Mouse (Mus musculus): ENCODE results near the gene Scml4. TPM values are rescaled to one million over a fixed set of nuclear protein-coding genes. Genes with fewer than 3 reads are reported as not detected.
A peak's percentile ranks its signal among the peaks of the same experiment; 100 is the strongest.

The Scml4 gene
- polyA plus RNA-seq, 1 experiment from 2014 or later, result 0.61 TPM

DNA sequence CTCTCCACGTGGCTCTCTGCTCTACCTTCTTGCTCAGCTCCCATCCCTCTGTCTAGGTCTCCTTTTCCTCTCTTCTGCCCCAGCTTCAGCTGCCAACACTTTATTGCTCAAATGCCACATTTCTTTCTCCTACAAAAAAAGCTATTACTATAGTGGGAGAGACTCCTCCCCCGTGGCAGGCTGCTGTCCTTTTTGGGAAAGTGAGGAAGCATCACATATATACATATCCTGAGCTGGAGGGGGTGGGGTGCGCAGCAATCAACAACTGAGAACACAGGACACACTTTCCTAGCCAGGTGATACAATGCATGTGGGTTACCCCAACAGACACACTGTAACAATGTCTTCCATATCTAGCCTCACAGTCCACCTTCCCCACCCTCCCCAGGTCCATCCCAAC, 118.2 kb downstream of the Scml4 start:
- Histone ChIP-seq H3K27me3 (no peaks in the 10 kb centered on the region), H3K4me1 (no peaks in the 10 kb centered on the region), H3K9ac (no peak overlapping the region), H3K27ac (no peak overlapping the region), H3K9me3 (no peaks in the 10 kb centered on the region), H3K4me3 (no peak overlapping the region), H3K4me2 (no peak overlapping the region), H3K36me3 (no peaks in the 10 kb centered on the region)
- WGBS, result 53% methylated on average over 3 of the region's 3 CpGs
- no peak for ATAC-seq (ENCODE audit: borderline replicate concordance, extremely low read depth, low FRiP score, low TSS enrichment)

DNA sequence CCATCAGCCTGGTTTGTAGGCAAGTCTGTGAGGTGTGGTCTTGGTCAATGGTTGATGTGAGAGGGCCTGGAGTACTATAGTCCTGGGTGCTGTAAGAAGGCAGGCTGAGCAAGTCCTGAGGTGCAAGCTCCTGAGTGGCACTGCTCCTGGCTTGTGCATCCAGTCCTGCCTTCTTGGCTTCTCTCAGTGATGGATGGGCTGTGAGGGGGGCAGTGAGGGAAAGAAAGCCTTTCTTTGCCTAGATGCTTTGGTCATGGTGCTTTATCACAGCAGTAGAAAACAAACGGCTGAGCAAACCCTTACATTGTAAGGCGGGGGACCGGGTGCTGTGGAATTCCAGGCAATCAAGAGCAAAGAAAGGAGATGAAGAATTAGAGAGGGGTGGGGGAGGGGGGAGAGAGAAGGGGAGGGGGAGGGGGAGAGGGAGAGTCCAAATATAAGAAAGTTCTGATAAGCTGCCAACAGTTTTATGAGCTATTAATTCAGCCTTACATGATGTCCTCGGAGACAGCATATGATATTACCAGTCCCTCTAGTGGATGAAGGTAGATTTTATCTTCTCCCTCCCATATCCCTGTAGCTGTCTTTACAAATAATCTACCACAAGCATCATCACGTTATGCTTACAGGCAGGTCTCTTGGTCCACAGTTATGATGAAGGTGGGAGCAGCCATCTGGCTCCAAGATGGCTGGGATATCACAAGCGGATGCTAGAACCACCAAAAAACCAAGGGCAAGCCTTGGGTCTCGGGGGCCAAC, 121.0 kb downstream of the Scml4 start:
- Histone ChIP-seq H3K27ac (no peak overlapping the region), H3K27me3 (no peaks in the 10 kb centered on the region), H3K4me3 (no peak overlapping the region), H3K9ac (no peak overlapping the region), H3K4me2 (no peak overlapping the region), H3K36me3 (no peaks in the 10 kb centered on the region), H3K4me1 (no peaks in the 10 kb centered on the region), H3K9me3 (no peaks in the 10 kb centered on the region)
- ATAC-seq (ENCODE audit: borderline replicate concordance, extremely low read depth, low FRiP score, low TSS enrichment), result no peak
- 48% methylated on average over 7 of the region's 7 CpGs for WGBS

DNA sequence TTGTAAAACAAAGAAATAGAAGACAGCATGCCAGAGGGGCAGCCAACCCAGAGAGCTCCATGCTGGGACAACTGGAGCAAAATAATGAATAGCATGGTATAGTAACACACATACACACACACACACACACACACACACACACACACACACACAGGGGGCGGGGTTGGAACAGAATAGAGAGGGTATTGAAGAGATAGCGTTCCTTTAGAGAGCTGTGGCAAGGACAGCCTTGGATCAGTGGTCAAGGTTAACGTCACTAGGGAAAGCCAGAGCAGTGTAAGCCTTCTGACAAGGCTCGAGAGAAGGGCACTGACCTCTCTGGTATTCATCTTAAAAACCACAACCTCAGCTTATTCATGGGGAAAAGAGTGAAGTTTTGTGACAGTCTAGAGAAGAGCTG, 124.7 kb downstream of the Scml4 start:
- H3K27ac ChIP-seq, result no peak overlapping the region
- H3K27me3 ChIP-seq, result no peaks in the 10 kb centered on the region
- WGBS, result 69% methylated on average over 4 of the region's 4 CpGs
- H3K36me3 ChIP-seq, result no peaks in the 10 kb centered on the region
- H3K4me1 ChIP-seq, result no peaks in the 10 kb centered on the region
- no peak overlapping the region for H3K4me2 ChIP-seq
- H3K9ac ChIP-seq, result no peak overlapping the region
- no peak for ATAC-seq (ENCODE audit: borderline replicate concordance, extremely low read depth, low FRiP score, low TSS enrichment)
- no peaks in the 10 kb centered on the region for H3K9me3 ChIP-seq
- no peak overlapping the region for H3K4me3 ChIP-seq

DNA sequence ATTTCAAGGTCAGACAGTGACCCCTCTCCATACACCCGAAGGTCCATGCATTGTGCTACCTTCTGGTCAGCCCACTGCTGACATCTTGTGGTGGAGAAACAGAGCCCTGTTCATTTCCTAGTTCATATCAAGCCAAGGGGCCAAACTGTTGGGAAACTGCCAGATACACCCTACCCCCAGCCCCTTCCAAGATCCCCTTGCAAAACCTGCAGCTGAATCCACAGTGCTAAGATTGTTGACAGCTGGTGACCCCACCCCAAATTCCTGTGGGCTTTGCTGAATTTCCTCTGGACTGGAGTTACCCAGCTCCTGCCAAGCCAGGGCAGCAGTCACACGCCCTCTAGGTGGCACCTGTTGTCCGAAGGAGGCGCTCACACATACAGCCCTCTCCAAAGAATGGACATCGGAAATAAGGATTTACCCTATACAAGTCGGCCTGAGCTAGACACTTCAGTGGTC, 127.5 kb downstream of the Scml4 start:
- 12% methylated on average over 6 of the region's 6 CpGs for WGBS
- H3K9me3 ChIP-seq, result no peaks in the 10 kb centered on the region
- ATAC-seq (ENCODE audit: borderline replicate concordance, extremely low read depth, low FRiP score, low TSS enrichment), result peak; percentile 57; the same call in 1 of the 2 replicates

DNA sequence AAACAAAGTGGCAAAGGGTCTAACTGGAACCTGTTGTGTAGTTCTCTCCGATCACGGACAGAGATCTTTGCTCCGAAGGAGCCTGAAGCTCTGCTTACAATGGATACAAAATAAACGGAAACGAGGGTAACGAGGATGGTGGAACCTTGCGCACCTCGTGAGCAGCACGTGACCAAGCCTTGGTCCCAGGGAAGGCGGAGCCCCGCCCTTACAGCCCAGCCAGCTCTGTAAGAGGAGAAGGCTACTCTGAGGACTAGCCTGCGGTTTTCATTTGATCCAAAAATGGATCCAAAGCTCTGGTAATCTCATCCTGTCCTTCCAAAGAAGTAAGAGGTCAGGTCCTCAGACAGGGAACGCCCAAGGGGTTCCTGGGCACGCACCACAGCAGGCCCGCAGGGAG, 128.5 kb downstream of the Scml4 start:
- Histone ChIP-seq H3K27ac (no peak overlapping the region), H3K4me1 (no peaks in the 10 kb centered on the region), H3K36me3 (no peaks in the 10 kb centered on the region), H3K4me2 (no peak overlapping the region), H3K9me3 (no peaks in the 10 kb centered on the region), H3K4me3 (no peak overlapping the region), H3K9ac (no peak overlapping the region), H3K27me3 (peaks cover 3% of the 10 kb centered on the region; the same call in 1 of the 2 replicates)
- no peak for ATAC-seq (ENCODE audit: borderline replicate concordance, extremely low read depth, low FRiP score, low TSS enrichment)
- WGBS, result 52% methylated on average over 15 of the region's 15 CpGs

More for the DNA sequence above, 127.5 kb downstream of the Scml4 start:
- H3K4me3 ChIP-seq, result no peak overlapping the region
- no peak overlapping the region for H3K27ac ChIP-seq
- no peaks in the 10 kb centered on the region for H3K36me3 ChIP-seq
- no peak overlapping the region for H3K9ac ChIP-seq
- H3K27me3 ChIP-seq, result no peaks in the 10 kb centered on the region; the same call in 1 of the 2 replicates
- H3K4me1 ChIP-seq, result no peaks in the 10 kb centered on the region
- H3K4me2 ChIP-seq, result no peak overlapping the region

DNA sequence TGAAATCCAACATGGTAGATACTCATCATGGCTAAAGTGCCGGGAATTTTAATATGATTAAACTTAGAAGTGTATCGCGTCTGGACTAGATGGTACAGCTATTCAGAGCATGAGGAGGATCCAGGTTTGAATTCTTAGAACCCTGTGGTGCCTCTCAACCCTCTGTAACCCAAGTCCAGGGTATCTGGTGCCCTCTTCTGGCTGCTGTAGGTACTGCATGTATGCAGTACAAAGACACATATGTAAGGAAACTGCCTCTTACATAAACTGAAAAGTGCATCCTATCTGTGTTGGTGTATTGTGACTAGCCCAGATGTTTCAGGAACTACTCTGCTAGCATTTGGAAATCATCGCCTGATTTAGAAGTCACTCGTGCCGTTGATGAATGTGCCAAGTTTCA, 129.7 kb downstream of the Scml4 start:
- Histone ChIP-seq H3K36me3 (no peaks in the 10 kb centered on the region), H3K4me3 (no peak overlapping the region), H3K4me2 (no peak overlapping the region), H3K27me3 (peaks cover 6% of the 10 kb centered on the region; the same call in 1 of the 2 replicates), H3K9me3 (no peaks in the 10 kb centered on the region), H3K9ac (no peak overlapping the region), H3K4me1 (peaks cover 10% of the 10 kb centered on the region), H3K27ac (no peak overlapping the region)
- ATAC-seq (ENCODE audit: borderline replicate concordance, extremely low read depth, low FRiP score, low TSS enrichment), result no peak
- 28% methylated on average over 6 of the region's 6 CpGs for WGBS

DNA sequence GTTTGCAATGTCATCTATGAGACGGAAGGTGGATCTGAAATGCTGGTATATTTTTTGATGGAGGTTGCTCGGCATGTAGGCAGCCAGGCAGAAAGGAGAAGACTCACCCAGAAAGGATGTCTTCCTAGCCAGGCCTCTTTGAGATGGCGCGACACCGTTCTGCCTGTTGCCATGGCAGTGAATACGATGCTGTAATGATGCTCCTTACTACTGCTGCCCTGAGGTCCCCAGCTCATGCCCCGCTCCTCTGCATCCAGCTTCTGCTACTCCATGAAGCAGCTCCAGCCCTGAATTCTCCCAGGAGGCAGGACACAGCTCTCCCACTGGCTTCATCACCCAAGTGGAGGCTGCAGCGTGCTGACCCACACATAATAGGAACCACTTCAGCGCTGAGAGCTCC, 130.8 kb downstream of the Scml4 start:
- Histone ChIP-seq H3K9me3 (no peaks in the 10 kb centered on the region), H3K36me3 (no peaks in the 10 kb centered on the region), H3K4me3 (no peak overlapping the region), H3K4me1 (peaks cover 16% of the 10 kb centered on the region), H3K9ac (no peak overlapping the region), H3K27ac (no peak overlapping the region), H3K4me2 (no peak overlapping the region), H3K27me3 (peaks cover 6% of the 10 kb centered on the region; the same call in 1 of the 2 replicates)
- ATAC-seq (ENCODE audit: borderline replicate concordance, extremely low read depth, low FRiP score, low TSS enrichment), result no peak
- 75% methylated on average over 9 of the region's 9 CpGs for WGBS

DNA sequence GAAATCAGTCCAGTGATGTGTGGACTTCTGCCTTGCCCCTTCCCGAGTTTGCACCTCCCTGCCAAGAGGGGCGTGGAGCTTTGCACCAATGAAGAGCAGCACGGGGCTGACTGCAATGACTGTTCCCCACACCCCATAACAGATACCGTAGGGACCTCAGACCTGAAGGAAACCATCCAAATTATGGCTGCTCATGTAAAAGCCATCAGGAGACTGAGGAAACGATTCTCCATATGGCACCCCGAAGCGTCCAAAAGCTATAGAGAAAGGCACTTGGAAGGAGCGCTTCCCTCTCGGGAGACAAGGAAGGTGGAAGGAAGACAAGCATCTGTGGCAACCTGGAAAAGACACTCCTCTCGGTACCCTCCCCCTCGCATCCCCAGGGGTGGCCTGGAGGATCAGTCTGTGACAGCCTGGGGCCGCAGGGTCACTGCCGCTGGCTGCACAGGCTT, 134.2 kb downstream of the Scml4 start:
- no peak for ATAC-seq (ENCODE audit: borderline replicate concordance, extremely low read depth, low FRiP score, low TSS enrichment)
- H3K4me3 ChIP-seq, result no peak overlapping the region

DNA sequence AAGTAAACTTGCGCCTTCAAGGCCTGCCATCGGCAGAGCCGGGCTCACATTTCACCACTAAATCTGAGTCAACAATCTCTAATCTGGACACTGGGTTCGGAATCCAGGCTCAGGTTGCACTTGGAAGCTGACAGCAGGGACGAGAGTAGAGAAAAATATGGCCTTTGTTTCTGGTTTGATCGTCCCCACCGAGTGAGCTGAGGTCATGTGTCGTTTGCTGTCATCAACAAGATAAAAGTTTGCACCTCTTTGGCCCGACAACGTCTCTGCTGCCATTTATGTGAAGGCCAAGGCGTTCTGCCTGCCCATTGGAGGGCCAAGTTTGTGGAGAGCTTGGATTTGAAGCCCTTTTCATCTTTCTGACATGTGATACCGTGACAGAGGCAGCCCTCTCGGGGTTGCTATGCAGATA, 135.3 kb downstream of the Scml4 start:
- Histone ChIP-seq H3K9ac (no peak overlapping the region), H3K9me3 (no peaks in the 10 kb centered on the region), H3K27ac (no peak overlapping the region), H3K4me1 (peaks cover 16% of the 10 kb centered on the region), H3K4me3 (no peak overlapping the region), H3K4me2 (no peak overlapping the region), H3K27me3 (peaks cover 6% of the 10 kb centered on the region; the same call in 1 of the 2 replicates), H3K36me3 (no peaks in the 10 kb centered on the region)
- WGBS, result 14% methylated on average over 13 of the region's 13 CpGs
- ATAC-seq (ENCODE audit: borderline replicate concordance, extremely low read depth, low FRiP score, low TSS enrichment), result no peak

More for the DNA sequence above, 134.2 kb downstream of the Scml4 start:
- Histone ChIP-seq H3K4me2 (peak overlapping the region; percentile 29; the same call in 1 of the 2 replicates), H3K9ac (no peak overlapping the region), H3K36me3 (no peaks in the 10 kb centered on the region), H3K27me3 (peaks cover 6% of the 10 kb centered on the region; the same call in 1 of the 2 replicates), H3K27ac (no peak overlapping the region), H3K4me1 (peaks cover 16% of the 10 kb centered on the region), H3K9me3 (no peaks in the 10 kb centered on the region)
- 14% methylated on average over 13 of the region's 13 CpGs for WGBS

DNA sequence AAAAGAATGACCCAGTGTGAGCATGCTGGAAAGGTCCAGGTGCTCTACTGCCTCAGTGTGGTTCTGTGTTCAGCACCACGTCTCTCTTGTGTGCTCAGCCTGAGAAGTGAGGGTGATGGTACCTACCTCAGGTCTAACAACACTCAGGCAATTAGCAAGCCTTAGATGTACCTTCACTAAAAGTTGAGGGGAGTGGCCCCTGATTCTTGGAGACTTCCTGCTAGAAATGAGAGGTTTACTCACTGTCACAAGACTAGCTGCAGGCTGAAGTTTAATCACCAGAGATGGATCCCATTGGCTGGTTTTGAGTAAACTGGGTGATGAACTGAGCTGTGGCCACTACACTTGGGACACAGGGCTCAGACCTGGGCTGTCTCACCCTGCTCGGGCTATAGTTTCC, 137.1 kb downstream of the Scml4 start:
- WGBS, result 80% methylated on average over 2 of the region's 2 CpGs
- peaks cover 6% of the 10 kb centered on the region; the same call in 1 of the 2 replicates for H3K27me3 ChIP-seq
- no peak overlapping the region for H3K4me3 ChIP-seq
- H3K9ac ChIP-seq, result no peak overlapping the region
- no peak for ATAC-seq (ENCODE audit: borderline replicate concordance, extremely low read depth, low FRiP score, low TSS enrichment)
- H3K4me1 ChIP-seq, result peaks cover 22% of the 10 kb centered on the region
- H3K27ac ChIP-seq, result no peak overlapping the region
- H3K36me3 ChIP-seq, result no peaks in the 10 kb centered on the region
- no peaks in the 10 kb centered on the region for H3K9me3 ChIP-seq
- H3K4me2 ChIP-seq, result no peak overlapping the region

DNA sequence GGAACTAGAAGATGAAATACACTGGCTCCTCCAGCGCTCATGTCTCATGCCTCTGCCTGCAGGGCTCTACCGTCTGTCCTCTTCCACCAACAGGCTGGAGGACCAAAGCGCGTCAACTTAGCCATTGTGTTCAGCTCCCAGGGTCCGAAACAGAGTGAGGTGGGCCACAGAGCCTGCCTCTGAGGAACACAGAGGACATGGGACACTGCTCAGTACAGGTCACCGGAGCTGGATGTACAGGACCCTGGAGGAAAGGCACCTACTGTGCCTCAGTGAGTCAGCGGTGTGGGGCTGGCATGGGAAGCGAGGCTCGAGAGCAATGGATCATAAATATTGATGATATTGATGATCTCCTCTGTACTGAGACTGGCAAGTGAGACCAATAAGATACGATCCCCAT, 139.2 kb downstream of the Scml4 start:
- H3K27me3 ChIP-seq, result peaks cover 2% of the 10 kb centered on the region; the same call in 1 of the 2 replicates
- peaks cover 30% of the 10 kb centered on the region for H3K4me1 ChIP-seq
- no peak for ATAC-seq (ENCODE audit: borderline replicate concordance, extremely low read depth, low FRiP score, low TSS enrichment)
- no peak overlapping the region for H3K4me2 ChIP-seq
- no peak overlapping the region for H3K9ac ChIP-seq
- WGBS, result 93% methylated on average over 10 of the region's 10 CpGs
- no peak overlapping the region for H3K4me3 ChIP-seq
- H3K27ac ChIP-seq, result no peak overlapping the region
- H3K9me3 ChIP-seq, result no peaks in the 10 kb centered on the region
- H3K36me3 ChIP-seq, result no peaks in the 10 kb centered on the region

DNA sequence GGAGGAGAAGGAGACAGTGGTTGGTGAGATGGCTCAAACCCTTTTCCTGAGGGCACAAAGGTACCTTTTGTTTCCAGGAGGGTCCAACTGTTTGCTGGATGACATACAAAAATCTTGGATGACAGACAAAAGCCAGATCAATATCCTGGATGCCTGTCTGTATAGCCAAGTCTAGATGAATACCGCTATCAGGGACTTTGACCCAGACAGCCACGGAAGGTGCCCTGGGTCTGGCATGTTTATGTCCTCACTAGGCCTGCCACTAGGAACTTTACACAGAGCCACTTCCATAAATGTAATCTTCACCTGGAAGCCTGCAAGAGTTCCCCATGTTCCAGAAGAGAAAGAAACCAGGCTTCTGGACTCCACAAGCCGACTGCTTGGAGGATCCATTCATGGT, 141.3 kb downstream of the Scml4 start:
- H3K36me3 ChIP-seq, result no peaks in the 10 kb centered on the region
- H3K27me3 ChIP-seq, result no peaks in the 10 kb centered on the region
- H3K27ac ChIP-seq, result no peak overlapping the region
- H3K4me1 ChIP-seq, result peaks cover 19% of the 10 kb centered on the region
- no peak overlapping the region for H3K4me2 ChIP-seq
- ATAC-seq (ENCODE audit: borderline replicate concordance, extremely low read depth, low FRiP score, low TSS enrichment), result no peak
- WGBS, result 67% methylated on average over 3 of the region's 3 CpGs
- H3K9ac ChIP-seq, result no peak overlapping the region
- no peaks in the 10 kb centered on the region for H3K9me3 ChIP-seq
- H3K4me3 ChIP-seq, result no peak overlapping the region
